Mouse (Mus musculus): Measurements from ENCODE around the gene Acvrl1.

The Acvrl1 gene

GRCm38 (mm10) chr15:101128181-101129089, at the start of gene Acvrl1:
Acvrl1 (plus strand) TSS chr15:101128522.
- DNase-seq (ENCODE audit: low spot score) = no peak

GRCm38 (mm10) chr15:101078731-101079156, 49.6 kb upstream of the Acvrl1 start:
- peak; percentile 81 for DNase-seq (ENCODE audit: low spot score)

- no peak for DNase-seq (ENCODE audit: low spot score)
These were observed 48.2 kb upstream of the Acvrl1 start for GRCm38 (mm10) chr15:101080031-101080520.

- no peak for DNase-seq (ENCODE audit: low spot score)
These were observed 47.2 kb upstream of the Acvrl1 start for GRCm38 (mm10) chr15:101081035-101081548.

- DNase-seq (ENCODE audit: low spot score) = no peak
These were observed 46.1 kb upstream of the Acvrl1 start for GRCm38 (mm10) chr15:101082236-101082635.

GRCm38 (mm10) chr15:101084499-101084898, 43.8 kb upstream of the Acvrl1 start:
- no peak for DNase-seq (ENCODE audit: low spot score)

GRCm38 (mm10) chr15:101086451-101086850, 41.9 kb upstream of the Acvrl1 start:
- DNase-seq (ENCODE audit: low spot score) = no peak

- DNase-seq (ENCODE audit: low spot score) = no peak
These were observed 41.4 kb upstream of the Acvrl1 start for GRCm38 (mm10) chr15:101086956-101087355.

- no peak for DNase-seq (ENCODE audit: low spot score)
These were observed 40.0 kb upstream of the Acvrl1 start for GRCm38 (mm10) chr15:101088291-101088690.

- DNase-seq (ENCODE audit: low spot score) = no peak
These were observed 36.8 kb upstream of the Acvrl1 start for GRCm38 (mm10) chr15:101091551-101091950.

GRCm38 (mm10) chr15:101092121-101092828, 36.0 kb upstream of the Acvrl1 start:
- no peak for DNase-seq (ENCODE audit: low spot score)

- no peak for DNase-seq (ENCODE audit: low spot score)
These were observed 35.3 kb upstream of the Acvrl1 start for GRCm38 (mm10) chr15:101092829-101093648.

- no peak for DNase-seq (ENCODE audit: low spot score)
These were observed 34.3 kb upstream of the Acvrl1 start for GRCm38 (mm10) chr15:101093988-101094387.

GRCm38 (mm10) chr15:101094979-101095378, 33.3 kb upstream of the Acvrl1 start:
- no peak for DNase-seq (ENCODE audit: low spot score)

- no peak for DNase-seq (ENCODE audit: low spot score)
These were observed 32.9 kb upstream of the Acvrl1 start for GRCm38 (mm10) chr15:101095392-101095791.

GRCm38 (mm10) chr15:101097985-101098651, 30.2 kb upstream of the Acvrl1 start:
- DNase-seq (ENCODE audit: low spot score) = no peak

GRCm38 (mm10) chr15:101100996-101101395, 27.3 kb upstream of the Acvrl1 start:
- DNase-seq (ENCODE audit: low spot score) = no peak

- no peak for DNase-seq (ENCODE audit: low spot score)
These were observed 24.6 kb upstream of the Acvrl1 start for GRCm38 (mm10) chr15:101103605-101104304.

- peak; percentile 75 for DNase-seq (ENCODE audit: low spot score)
These were observed 22.8 kb upstream of the Acvrl1 start for GRCm38 (mm10) chr15:101105496-101105994.

GRCm38 (mm10) chr15:101106011-101106410, 22.3 kb upstream of the Acvrl1 start:
- no peak for DNase-seq (ENCODE audit: low spot score)

All from ovary, postnatal 10 days (tissue).